Mouse (Mus musculus) brain, embryonic 14.5 days (tissue): ENCODE results near the gene Elavl3. TPM values are rescaled to one million over a fixed set of nuclear protein-coding genes. Genes with fewer than 3 reads are reported as not detected.

Experiments
- DNase-seq: peaks from one replicate; pipeline ENCODE4 v3.0.0-alpha.2; 2011; ENCODE audit warnings: low read depth
- CTCF ChIP-seq: fragments of 200-500 bp; IDR thresholded peaks from 2 replicates; pipeline ENCODE4 v1.5.1; 2012; ENCODE audit warnings: inconsistent platforms, mild to moderate bottlenecking, moderate library complexity, borderline replicate concordance; ENCODE audit not compliant: insufficient read depth, insufficient read length; ENCODE audit errors: extremely low read depth
- POLR2A ChIP-seq: fragments of 200-500 bp; IDR thresholded peaks from 2 replicates; pipeline ENCODE4 v1.6.1; 2012; ENCODE audit warnings: mild to moderate bottlenecking, inconsistent platforms, borderline replicate concordance; ENCODE audit not compliant: poor library complexity, insufficient read depth, insufficient read length, severe bottlenecking; ENCODE audit errors: extremely low read depth
- polyA plus RNA-seq: library from polyadenylated mRNA; depleted of rRNA; stranded (reverse); fragments of >200 nt; gene quantifications from 2 replicates; pipeline ENCODE4 v1.2.3, GENCODE M21; 2012; rRNA removed

The Elavl3 gene
- polyA plus RNA-seq, 1 experiment: 265 TPM

GRCm38 (mm10) chr9:21969304-21969703, 82.5 kb downstream of the Elavl3 start:
- TF ChIP-seq POLR2A: no peak
- TF ChIP-seq CTCF: no peak
- no peak for DNase-seq

GRCm38 (mm10) chr9:21968883-21969282, 82.9 kb downstream of the Elavl3 start:
- no peak for DNase-seq
- TF ChIP-seq CTCF: no peak
- no peak for TF ChIP-seq POLR2A

Other genes starting within 250 kb of the Elavl3 start
- gene Angptl8, start 216.5 kb downstream of the Elavl3 start, polyA plus RNA-seq: not detected in 2 replicates
- 53.6 and 59.4 TPM in 2 replicates for gene Dock6, start 199.4 kb downstream of the Elavl3 start, polyA plus RNA-seq
- 23.3 and 34.1 TPM in 2 replicates for gene Rab3d, start 133.8 kb downstream of the Elavl3 start, polyA plus RNA-seq
- 15.7 and 16.1 TPM in 2 replicates for gene Ccdc159, start 124.6 kb downstream of the Elavl3 start, polyA plus RNA-seq
- gene Tmem205, start 124.5 kb downstream of the Elavl3 start, polyA plus RNA-seq: 28.6 and 46.8 TPM in 2 replicates
- 179 and 182 TPM in 2 replicates for gene Plppr2, start 115.0 kb downstream of the Elavl3 start, polyA plus RNA-seq
- 7.3 and 8.7 TPM in 2 replicates for gene Swsap1, start 96.3 kb downstream of the Elavl3 start, polyA plus RNA-seq
- 2.1 and 2.3 TPM in 2 replicates for gene Epor, start 88.5 kb downstream of the Elavl3 start, polyA plus RNA-seq
- 1.8 and 2.3 TPM in 2 replicates for gene Rgl3, start 62.6 kb downstream of the Elavl3 start, polyA plus RNA-seq
- 5.2 and 6.7 TPM in 2 replicates for gene Ccdc151, start 49.4 kb downstream of the Elavl3 start, polyA plus RNA-seq
- 121 and 126 TPM in 2 replicates for gene Prkcsh, start 49.2 kb downstream of the Elavl3 start, polyA plus RNA-seq
- gene Gm49318, start 19.2 kb upstream of the Elavl3 start, polyA plus RNA-seq: not detected in 2 replicates
- 49.1 and 62.1 TPM in 2 replicates for gene Zfp653, start 19.4 kb upstream of the Elavl3 start, polyA plus RNA-seq
- gene Ecsit, start 33.4 kb upstream of the Elavl3 start, polyA plus RNA-seq: 51.3 and 57.7 TPM in 2 replicates
- gene Cnn1, start 47.2 kb upstream of the Elavl3 start, polyA plus RNA-seq: 0.35 and 0.55 TPM in 2 replicates
- 138 and 193 TPM in 2 replicates for gene Elof1, start 65.1 kb upstream of the Elavl3 start, polyA plus RNA-seq
- gene Acp5, start 83.7 kb upstream of the Elavl3 start, polyA plus RNA-seq: 1.2 and 1.4 TPM in 2 replicates
- 62.4 and 82.8 TPM in 2 replicates for gene Pigyl, start 104.8 kb upstream of the Elavl3 start, polyA plus RNA-seq
- gene Zfp872, start 136.1 kb upstream of the Elavl3 start, polyA plus RNA-seq: 0.03 and 0.15 TPM in 2 replicates
- 6.2 and 8.6 TPM in 2 replicates for gene Zfp809, start 173.7 kb upstream of the Elavl3 start, polyA plus RNA-seq
- gene Zfp599, start 207.9 kb upstream of the Elavl3 start, polyA plus RNA-seq: 3.8 and 4.5 TPM in 2 replicates